Mouse (Mus musculus): ENCODE results near the gene Tmem198b. TPM values are rescaled to one million over a fixed set of nuclear protein-coding genes. Genes with fewer than 3 reads are reported as not detected.

Tmem198b gene
- polyA plus RNA-seq (2015; fragmentation: Illumina TruSeq; extraction: RNeasy Lipid Tissue Mini Kit (QIAGEN cat#74804); ENCODE audit: low read depth, low replicate concordance) = 8.9 TPM

GRCm38 (mm10) chr10:128804271-128805091, at the start of gene Tmem198b:
Gene Tmem198b (minus strand): TSS chr10:128804370.

GRCm38 (mm10) chr10:128821358-128822056, 17.3 kb upstream of the Tmem198b start, which contains the start of gene Ormdl2:
Gene Ormdl2 (minus strand): TSS chr10:128821645.

GRCm38 (mm10) chr10:128817033-128817432, 12.9 kb upstream of the Tmem198b start, which contains the start of gene Sarnp:
Gene Sarnp (plus strand): TSS chr10:128817333.

GRCm38 (mm10) chr10:128803771-128804270, 349 bp downstream of the Tmem198b start, which contains the start of gene Dnajc14:
Gene Dnajc14 (plus strand): TSS chr10:128804062.

GRCm38 (mm10) chr10:128790398-128791124, 13.6 kb downstream of the Tmem198b start, which contains the start of gene Mmp19:
Gene Mmp19 (plus strand): TSS chr10:128790910.

Other genes starting within 250 kb of the Tmem198b start
- 67.6 TPM for gene Pa2g4, start 238.4 kb downstream of the Tmem198b start, polyA plus RNA-seq (2015; fragmentation: Illumina TruSeq; extraction: RNeasy Lipid Tissue Mini Kit (QIAGEN cat#74804); ENCODE audit: low read depth, low replicate concordance)
- gene Erbb3, start 214.7 kb downstream of the Tmem198b start, polyA plus RNA-seq (2015; fragmentation: Illumina TruSeq; extraction: RNeasy Lipid Tissue Mini Kit (QIAGEN cat#74804); ENCODE audit: low read depth, low replicate concordance) = 6.3 TPM
- gene Rps26, start 177.6 kb downstream of the Tmem198b start, polyA plus RNA-seq (2015; fragmentation: Illumina TruSeq; extraction: RNeasy Lipid Tissue Mini Kit (QIAGEN cat#74804); ENCODE audit: low read depth, low replicate concordance) = 372 TPM
- 6.7 TPM for gene Ikzf4, start 158.4 kb downstream of the Tmem198b start, polyA plus RNA-seq (2015; fragmentation: Illumina TruSeq; extraction: RNeasy Lipid Tissue Mini Kit (QIAGEN cat#74804); ENCODE audit: low read depth, low replicate concordance)
- 13.6 TPM for gene Suox, start 130.3 kb downstream of the Tmem198b start, polyA plus RNA-seq (2015; fragmentation: Illumina TruSeq; extraction: RNeasy Lipid Tissue Mini Kit (QIAGEN cat#74804); ENCODE audit: low read depth, low replicate concordance)
- 144 TPM for gene Rab5b, start 108.1 kb downstream of the Tmem198b start, polyA plus RNA-seq (2015; fragmentation: Illumina TruSeq; extraction: RNeasy Lipid Tissue Mini Kit (QIAGEN cat#74804); ENCODE audit: low read depth, low replicate concordance)
- 1.2 TPM for gene Pmel, start 100.2 kb downstream of the Tmem198b start, polyA plus RNA-seq (2015; fragmentation: Illumina TruSeq; extraction: RNeasy Lipid Tissue Mini Kit (QIAGEN cat#74804); ENCODE audit: low read depth, low replicate concordance)
- 3.0 TPM for gene Cdk2, start 99.3 kb downstream of the Tmem198b start, polyA plus RNA-seq (2015; fragmentation: Illumina TruSeq; extraction: RNeasy Lipid Tissue Mini Kit (QIAGEN cat#74804); ENCODE audit: low read depth, low replicate concordance)
- gene Dgka, start 59.5 kb downstream of the Tmem198b start, polyA plus RNA-seq (2015; fragmentation: Illumina TruSeq; extraction: RNeasy Lipid Tissue Mini Kit (QIAGEN cat#74804); ENCODE audit: low read depth, low replicate concordance) = 7.5 TPM
- gene Pym1, start 56.5 kb downstream of the Tmem198b start, polyA plus RNA-seq (2015; fragmentation: Illumina TruSeq; extraction: RNeasy Lipid Tissue Mini Kit (QIAGEN cat#74804); ENCODE audit: low read depth, low replicate concordance) = 35.5 TPM
- gene Mmp19, start 13.5 kb downstream of the Tmem198b start, polyA plus RNA-seq (2015; fragmentation: Illumina TruSeq; extraction: RNeasy Lipid Tissue Mini Kit (QIAGEN cat#74804); ENCODE audit: low read depth, low replicate concordance) = 0.30 TPM
- 51.2 TPM for gene Dnajc14, start 308 bp downstream of the Tmem198b start, polyA plus RNA-seq (2015; fragmentation: Illumina TruSeq; extraction: RNeasy Lipid Tissue Mini Kit (QIAGEN cat#74804); ENCODE audit: low read depth, low replicate concordance)
- gene Sarnp, start 13.0 kb upstream of the Tmem198b start, polyA plus RNA-seq (2015; fragmentation: Illumina TruSeq; extraction: RNeasy Lipid Tissue Mini Kit (QIAGEN cat#74804); ENCODE audit: low read depth, low replicate concordance) = 99.3 TPM
- gene Ormdl2, start 17.3 kb upstream of the Tmem198b start, polyA plus RNA-seq (2015; fragmentation: Illumina TruSeq; extraction: RNeasy Lipid Tissue Mini Kit (QIAGEN cat#74804); ENCODE audit: low read depth, low replicate concordance) = 18.1 TPM
- 12.4 TPM for gene Gdf11, start 87.3 kb upstream of the Tmem198b start, polyA plus RNA-seq (2015; fragmentation: Illumina TruSeq; extraction: RNeasy Lipid Tissue Mini Kit (QIAGEN cat#74804); ENCODE audit: low read depth, low replicate concordance)
- 142 TPM for gene Cd63, start 96.6 kb upstream of the Tmem198b start, polyA plus RNA-seq (2015; fragmentation: Illumina TruSeq; extraction: RNeasy Lipid Tissue Mini Kit (QIAGEN cat#74804); ENCODE audit: low read depth, low replicate concordance)
- 12.8 TPM for gene Rdh5, start 118.5 kb upstream of the Tmem198b start, polyA plus RNA-seq (2015; fragmentation: Illumina TruSeq; extraction: RNeasy Lipid Tissue Mini Kit (QIAGEN cat#74804); ENCODE audit: low read depth, low replicate concordance)
- gene Bloc1s1, start 119.7 kb upstream of the Tmem198b start, polyA plus RNA-seq (2015; fragmentation: Illumina TruSeq; extraction: RNeasy Lipid Tissue Mini Kit (QIAGEN cat#74804); ENCODE audit: low read depth, low replicate concordance) = 236 TPM
- gene Itga7, start 129.4 kb upstream of the Tmem198b start, polyA plus RNA-seq (2015; fragmentation: Illumina TruSeq; extraction: RNeasy Lipid Tissue Mini Kit (QIAGEN cat#74804); ENCODE audit: low read depth, low replicate concordance) = 14.0 TPM
- not detected for gene Mettl7b, start 156.6 kb upstream of the Tmem198b start, polyA plus RNA-seq (2015; fragmentation: Illumina TruSeq; extraction: RNeasy Lipid Tissue Mini Kit (QIAGEN cat#74804); ENCODE audit: low read depth, low replicate concordance)
- not detected for gene Olfr9, start 185.1 kb upstream of the Tmem198b start, polyA plus RNA-seq (2015; fragmentation: Illumina TruSeq; extraction: RNeasy Lipid Tissue Mini Kit (QIAGEN cat#74804); ENCODE audit: low read depth, low replicate concordance)
- not detected for gene Olfr763, start 206.4 kb upstream of the Tmem198b start, polyA plus RNA-seq (2015; fragmentation: Illumina TruSeq; extraction: RNeasy Lipid Tissue Mini Kit (QIAGEN cat#74804); ENCODE audit: low read depth, low replicate concordance)
- gene Olfr764-ps1, start 235.5 kb upstream of the Tmem198b start, polyA plus RNA-seq (2015; fragmentation: Illumina TruSeq; extraction: RNeasy Lipid Tissue Mini Kit (QIAGEN cat#74804); ENCODE audit: low read depth, low replicate concordance) = not detected
- gene Olfr765, start 245.6 kb upstream of the Tmem198b start, polyA plus RNA-seq (2015; fragmentation: Illumina TruSeq; extraction: RNeasy Lipid Tissue Mini Kit (QIAGEN cat#74804); ENCODE audit: low read depth, low replicate concordance) = not detected